Mouse (Mus musculus) mesoderm, embryonic 11.5 days (tissue): ENCODE measurements around the gene Ube4b.
"Not testable (repeated sequence)": the region's sequence is repeated elsewhere in the genome, so short reads cannot be mapped to it uniquely, and the experiment has no call there.

Source experiments
- DNase-seq: peaks from one replicate; pipeline ENCODE4 v3.0.0-alpha.2; 2012; ENCODE audit warnings: low read depth, low spot score

Ube4b gene

GRCm38 (mm10) chr4:149431887-149432286, 5.3 kb upstream of the Ube4b start:
- not testable (repeated sequence) for DNase-seq

GRCm38 (mm10) chr4:149429592-149429991, 3.0 kb upstream of the Ube4b start:
- no peak for DNase-seq

GRCm38 (mm10) chr4:149425801-149426292, 702 bp downstream of the Ube4b start:
- no peak for DNase-seq

GRCm38 (mm10) chr4:149424755-149425154, 1.8 kb downstream of the Ube4b start:
- no peak for DNase-seq

GRCm38 (mm10) chr4:149417854-149418365, 8.6 kb downstream of the Ube4b start:
- no peak for DNase-seq

GRCm38 (mm10) chr4:149416986-149417385, 9.6 kb downstream of the Ube4b start:
- no peak for DNase-seq

GRCm38 (mm10) chr4:149416417-149416816, 10.1 kb downstream of the Ube4b start:
- no peak for DNase-seq

- no peak for DNase-seq
These were observed 10.8 kb downstream of the Ube4b start for GRCm38 (mm10) chr4:149415651-149416169.

GRCm38 (mm10) chr4:149414259-149414658, 12.3 kb downstream of the Ube4b start:
- DNase-seq = no peak

GRCm38 (mm10) chr4:149409759-149410158, 16.8 kb downstream of the Ube4b start:
- DNase-seq = no peak

- no peak for DNase-seq
These were observed 18.2 kb downstream of the Ube4b start for GRCm38 (mm10) chr4:149408331-149408730.

- no peak for DNase-seq
These were observed 19.1 kb downstream of the Ube4b start for GRCm38 (mm10) chr4:149407461-149407860.

- no peak for DNase-seq
These were observed 20.7 kb downstream of the Ube4b start for GRCm38 (mm10) chr4:149405713-149406443.

- no peak for DNase-seq
These were observed 21.7 kb downstream of the Ube4b start for GRCm38 (mm10) chr4:149404640-149405465.

GRCm38 (mm10) chr4:149403037-149403436, 23.5 kb downstream of the Ube4b start:
- no peak for DNase-seq

- no peak for DNase-seq
These were observed 25.0 kb downstream of the Ube4b start for GRCm38 (mm10) chr4:149401591-149401982.

- DNase-seq = no peak
These were observed 25.5 kb downstream of the Ube4b start for GRCm38 (mm10) chr4:149400878-149401590.

- no peak for DNase-seq
These were observed 27.1 kb downstream of the Ube4b start for GRCm38 (mm10) chr4:149399331-149399910.

GRCm38 (mm10) chr4:149398181-149398735, 28.3 kb downstream of the Ube4b start:
- no peak for DNase-seq

GRCm38 (mm10) chr4:149396433-149397306, 29.9 kb downstream of the Ube4b start:
- DNase-seq = no peak
